Mouse (Mus musculus) thymus, postnatal 14 days (tissue): ENCODE measurements at regions not wholly inside any gene's neighbourhood (a gene's known extent, or its start where the extent isn't known, plus 50 kb on each side); places are given as distances from the start of the nearest gene placed in this dataset.

ENCODE experiments used
- DNase-seq: peaks from one replicate; pipeline ENCODE4 v3.0.0; 2021

DNA sequence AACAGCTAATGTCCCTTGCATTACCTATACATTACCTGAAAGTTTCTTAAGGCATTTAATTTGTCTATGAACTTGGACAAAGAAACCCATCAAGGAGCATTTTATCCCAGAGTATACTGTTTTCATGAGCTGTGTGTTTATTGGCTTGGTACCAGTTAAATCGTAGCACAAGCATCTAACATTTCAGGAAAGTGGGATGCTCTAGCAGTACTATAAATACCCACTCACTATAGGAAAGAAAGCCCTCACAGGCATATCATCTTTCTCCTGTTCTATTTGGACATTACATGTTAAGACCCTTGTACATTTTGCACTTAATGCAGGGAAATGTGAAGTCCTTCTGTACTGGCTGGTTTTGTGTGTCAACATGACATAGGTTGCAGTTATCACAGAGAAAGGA, 163.9 kb downstream of the Ptprc start:
- no peak for DNase-seq

DNA sequence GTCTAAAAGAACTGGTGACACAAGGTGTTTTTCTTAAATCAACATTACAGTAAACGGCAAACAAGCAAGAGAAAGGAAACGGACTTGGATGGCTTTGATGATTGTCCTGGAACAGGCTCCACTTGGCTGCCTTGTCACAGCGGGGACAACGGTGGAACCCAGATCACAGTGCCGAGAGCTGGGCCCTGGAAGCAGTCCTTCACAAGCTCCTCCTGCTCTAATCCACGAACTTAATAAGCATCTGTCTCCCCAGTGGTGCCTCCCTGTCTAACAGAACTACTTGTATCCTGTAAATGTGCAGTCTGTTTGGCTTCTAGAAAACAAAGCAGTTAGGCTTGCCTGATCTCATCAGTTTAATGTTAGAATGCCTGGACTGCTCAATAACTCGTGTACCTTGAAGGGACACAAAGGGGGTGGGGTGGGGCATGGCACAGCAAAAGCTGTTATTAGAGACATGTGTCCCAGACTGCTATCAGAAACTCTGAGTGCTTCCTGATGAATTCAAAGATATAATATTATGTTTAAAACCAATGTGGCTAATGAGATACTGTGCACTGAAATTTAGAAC, 164.5 kb downstream of the Ptprc start:
- no peak for DNase-seq

- no peak for DNase-seq
Measured at GRCm38 (mm10) chr1:138006811-138007210, 168.7 kb downstream of the Ptprc start.

DNA sequence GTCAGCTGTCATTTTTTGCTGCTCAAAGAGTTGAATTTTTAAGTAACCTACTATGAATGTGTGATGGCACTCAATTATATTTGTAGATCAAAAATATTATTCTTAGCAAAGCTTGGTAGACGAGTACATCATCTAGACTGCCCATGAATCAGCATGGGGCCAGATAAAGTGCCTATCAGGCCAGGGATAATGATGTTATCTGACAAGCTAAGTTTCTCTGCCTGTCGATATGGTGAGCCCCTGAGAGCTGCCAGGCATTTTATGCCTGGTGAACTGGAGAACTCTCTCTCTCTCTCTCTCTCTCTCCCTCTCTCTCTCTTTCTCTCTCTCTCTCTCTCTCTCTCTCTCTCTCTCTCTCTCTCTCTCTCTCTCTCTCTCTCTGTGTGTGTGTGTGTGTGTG, 171.2 kb downstream of the Ptprc start:
- no peak for DNase-seq

DNA sequence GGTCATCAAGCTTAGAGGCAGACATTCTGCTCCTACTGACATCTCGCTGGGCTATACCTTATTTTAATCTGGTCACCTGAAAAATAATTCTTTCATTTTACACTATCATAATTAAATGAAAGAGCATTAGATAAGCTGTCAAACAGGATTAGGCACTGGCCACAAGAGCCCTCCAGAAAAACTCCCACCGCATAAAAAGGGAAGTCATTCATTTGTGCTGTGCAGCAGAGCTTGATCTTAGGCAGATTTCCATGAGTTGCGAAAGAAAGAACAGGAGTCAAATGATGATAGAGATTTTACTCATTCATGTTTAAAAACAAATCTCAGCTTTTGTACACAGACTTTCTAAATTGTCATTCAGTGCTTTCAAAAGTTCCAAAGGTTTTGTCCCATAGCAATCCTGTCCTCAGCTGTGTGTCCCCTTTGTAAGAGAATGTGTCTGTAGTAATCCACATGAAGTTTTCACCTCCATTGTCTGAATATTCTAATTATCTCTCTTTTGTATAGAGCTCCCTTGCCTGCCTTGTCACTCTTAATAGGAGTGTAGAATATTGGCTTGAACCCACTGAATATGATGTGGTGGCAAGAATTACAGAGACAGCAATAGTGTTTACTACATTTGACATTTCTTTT, 176.1 kb downstream of the Ptprc start:
- DNase-seq, result no peak

- DNase-seq, result no peak
Measured at GRCm38 (mm10) chr1:137996041-137996440, 179.5 kb downstream of the Ptprc start.

DNA sequence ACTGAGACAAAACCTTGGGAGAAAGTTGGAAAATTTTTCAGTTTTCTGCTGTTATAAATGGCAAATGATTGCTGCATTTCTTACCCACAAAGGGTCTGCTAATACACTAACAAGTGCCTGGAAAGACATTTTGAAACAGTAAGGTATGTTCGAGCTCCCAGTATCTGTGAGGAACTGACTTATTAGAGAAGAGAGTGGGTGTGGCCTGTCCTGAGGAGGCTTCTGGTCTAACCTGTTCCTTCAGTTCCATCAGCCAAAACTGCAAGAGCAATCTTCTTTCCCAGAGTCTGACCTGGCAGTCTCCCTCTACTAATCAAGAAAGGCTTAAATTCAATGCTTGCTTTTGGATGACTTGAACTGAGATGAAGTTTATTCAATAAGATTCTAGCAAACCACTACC, 183.6 kb downstream of the Ptprc start:
- DNase-seq, result no peak

DNA sequence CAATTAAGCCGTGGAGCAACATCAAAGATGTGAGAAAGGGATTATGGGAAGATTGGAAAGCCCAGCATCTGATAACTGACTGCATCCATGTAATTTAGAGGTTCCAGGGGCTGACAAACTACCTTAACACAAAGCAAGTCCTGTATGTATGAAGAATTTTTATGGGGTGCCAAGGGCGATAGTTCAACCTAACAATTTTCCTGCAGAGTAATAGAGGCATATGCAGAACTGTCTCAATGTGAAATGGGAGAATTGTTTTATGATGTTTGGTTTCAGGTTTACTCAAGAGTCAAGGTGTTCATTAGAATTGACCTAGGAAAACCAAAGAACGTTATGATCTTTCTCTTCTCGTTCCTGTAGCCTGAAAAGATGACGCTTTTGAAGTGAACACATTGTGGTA, 184.1 kb downstream of the Ptprc start:
- no peak for DNase-seq

DNA sequence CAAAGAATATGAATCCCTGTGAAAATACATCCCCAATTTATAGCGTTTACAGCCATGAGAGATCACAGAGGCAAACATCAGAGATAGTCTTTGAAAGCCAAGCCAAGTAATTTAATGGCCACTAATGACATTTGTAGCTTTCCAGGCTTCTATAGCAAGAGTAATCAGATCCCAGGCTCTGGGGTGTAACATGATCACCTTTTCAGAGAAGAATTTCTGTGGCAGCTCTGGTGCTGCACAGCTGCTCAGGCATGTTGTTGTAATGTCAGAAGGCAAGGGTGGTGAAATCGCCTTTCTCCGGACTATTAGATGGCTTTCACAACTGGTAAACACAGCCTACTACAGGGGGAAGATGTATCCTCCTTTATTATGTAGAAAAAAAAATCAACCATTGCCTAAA, 202.1 kb downstream of the Ptprc start:
- no peak for DNase-seq

GRCm38 (mm10) chr1:137972620-137973350, 202.7 kb downstream of the Ptprc start:
- DNase-seq, result no peak

DNA sequence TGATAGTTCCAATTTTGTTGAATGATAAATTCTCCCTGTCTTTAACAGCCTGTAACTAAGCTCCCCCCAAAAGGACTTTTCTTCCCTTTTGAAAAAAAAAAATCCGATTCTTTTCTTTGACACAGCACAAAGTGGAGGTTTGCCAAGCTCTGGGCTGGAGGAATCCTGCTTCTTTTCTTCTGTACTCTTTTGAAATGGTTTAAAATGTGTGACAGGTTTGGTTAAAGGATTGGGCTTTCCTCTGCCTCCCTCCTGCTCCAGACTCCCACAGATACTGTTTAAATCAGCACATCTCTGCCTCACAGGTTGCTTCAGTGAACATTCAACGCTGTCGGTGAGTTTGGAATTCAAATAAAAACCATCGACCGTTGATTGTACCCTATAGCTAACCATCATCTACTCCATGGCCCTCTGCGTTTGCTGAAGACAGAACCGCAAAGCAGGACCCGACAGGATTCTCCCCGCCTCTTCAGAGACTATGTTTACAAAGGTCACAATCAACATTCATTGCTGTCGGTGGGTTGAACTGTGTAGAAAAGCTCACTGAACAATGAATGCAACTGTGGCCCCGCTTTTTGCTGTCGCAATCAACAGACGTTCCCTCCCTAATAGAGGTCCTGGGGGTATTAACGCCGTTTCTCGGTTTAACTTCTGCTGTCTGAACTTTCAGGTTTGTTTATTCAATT, 209.2 kb downstream of the Ptprc start:
- no peak for DNase-seq

DNA sequence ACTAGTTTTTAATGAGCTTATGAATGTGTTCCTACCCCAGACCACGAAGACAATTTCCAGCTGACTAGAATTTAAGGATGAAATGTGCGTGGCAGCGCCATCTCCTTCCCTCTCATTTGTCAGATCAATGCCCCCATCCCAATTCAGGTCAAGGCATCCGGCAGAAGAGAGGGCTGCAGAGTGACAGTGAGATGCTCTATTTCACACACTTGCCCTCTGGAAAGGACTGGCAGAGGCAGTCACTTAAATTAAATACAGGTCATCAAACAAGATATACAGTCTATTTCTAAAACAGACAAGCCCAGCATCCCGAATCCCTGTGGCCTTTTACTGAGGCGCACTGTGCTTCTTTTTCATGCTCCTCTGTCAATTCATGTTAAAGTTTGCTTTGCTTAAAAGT, 211.9 kb downstream of the Ptprc start:
- no peak for DNase-seq

DNA sequence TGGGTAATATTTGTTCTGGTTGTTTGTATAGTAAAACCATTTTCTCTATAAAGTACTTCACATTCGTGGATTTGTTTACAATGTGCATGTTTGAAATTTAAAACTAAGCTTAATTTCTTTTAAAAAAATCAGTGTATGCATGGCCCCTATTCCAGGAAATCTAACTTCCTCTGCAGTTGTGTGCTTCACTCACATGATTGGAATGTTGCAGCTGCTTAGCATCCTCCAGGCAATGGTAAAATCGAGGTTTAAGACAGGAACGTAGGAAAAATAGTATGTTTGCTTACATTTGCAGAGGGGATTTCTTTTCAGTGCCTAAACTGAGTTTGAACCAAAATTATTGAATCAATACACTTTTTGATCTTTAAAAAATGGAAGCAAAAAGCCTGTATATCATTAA, 217.5 kb downstream of the Ptprc start:
- DNase-seq, result no peak

DNA sequence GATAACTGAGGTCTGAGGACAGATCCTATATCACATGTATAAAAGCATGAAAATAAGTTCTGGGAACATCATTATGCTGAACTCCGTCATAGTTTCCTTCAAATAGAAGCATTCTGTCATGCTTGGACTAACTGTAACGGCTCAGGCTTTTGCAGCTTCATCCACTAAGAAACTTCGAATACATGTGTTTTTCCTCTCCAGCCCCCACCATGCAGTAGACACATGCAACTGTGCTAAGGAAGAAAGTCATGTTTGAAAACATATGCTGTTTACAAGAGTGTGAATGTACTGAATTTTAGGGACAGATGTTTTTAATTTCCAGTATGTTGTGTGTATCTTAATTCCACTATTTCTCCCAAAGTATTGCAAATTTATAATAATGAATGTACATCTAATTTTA, 219.5 kb downstream of the Ptprc start:
- no peak for DNase-seq

DNA sequence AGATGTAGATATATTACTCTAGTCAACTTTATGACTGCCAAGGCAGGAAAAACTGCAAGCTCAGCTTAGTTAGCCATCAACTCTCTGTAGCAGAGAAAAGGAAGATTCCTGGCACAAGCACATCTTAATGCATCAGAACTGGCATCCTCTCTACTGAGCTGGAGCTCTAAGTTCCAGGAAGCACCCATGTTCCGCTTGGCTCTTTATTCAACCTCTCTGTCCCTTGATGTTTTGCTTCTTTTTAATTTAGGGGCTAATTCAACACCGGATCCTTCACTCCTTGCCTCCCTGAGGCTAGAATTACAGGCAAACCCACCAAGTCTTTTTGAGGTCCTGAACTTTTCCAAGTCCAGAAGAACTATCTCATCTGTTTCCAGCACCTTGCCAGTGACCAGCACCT, 220.4 kb downstream of the Ptprc start:
- DNase-seq, result no peak

- DNase-seq, result no peak
Measured at GRCm38 (mm10) chr1:137953369-137953768, 222.1 kb downstream of the Ptprc start.

- no peak for DNase-seq
Measured at GRCm38 (mm10) chr1:137952777-137953176, 222.7 kb downstream of the Ptprc start.

DNA sequence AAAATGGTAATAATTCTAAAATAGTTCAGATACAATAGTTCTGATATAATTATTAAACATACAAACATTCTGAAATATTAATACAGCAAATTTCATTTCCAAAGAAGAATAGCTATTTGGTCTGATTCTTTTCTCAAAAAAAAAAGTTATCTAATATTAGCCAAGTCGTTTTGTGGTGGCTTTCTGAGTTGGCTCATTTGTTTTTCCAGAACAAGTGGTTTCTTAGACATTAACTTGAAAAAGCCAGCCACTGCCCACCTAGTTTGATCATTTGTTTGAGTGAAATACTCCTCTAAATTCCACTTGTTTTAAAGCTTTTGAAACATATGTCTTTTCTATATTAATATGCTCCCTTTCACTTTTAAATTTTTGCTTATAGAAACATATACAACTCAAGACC, 227.6 kb downstream of the Ptprc start:
- DNase-seq, result no peak

DNA sequence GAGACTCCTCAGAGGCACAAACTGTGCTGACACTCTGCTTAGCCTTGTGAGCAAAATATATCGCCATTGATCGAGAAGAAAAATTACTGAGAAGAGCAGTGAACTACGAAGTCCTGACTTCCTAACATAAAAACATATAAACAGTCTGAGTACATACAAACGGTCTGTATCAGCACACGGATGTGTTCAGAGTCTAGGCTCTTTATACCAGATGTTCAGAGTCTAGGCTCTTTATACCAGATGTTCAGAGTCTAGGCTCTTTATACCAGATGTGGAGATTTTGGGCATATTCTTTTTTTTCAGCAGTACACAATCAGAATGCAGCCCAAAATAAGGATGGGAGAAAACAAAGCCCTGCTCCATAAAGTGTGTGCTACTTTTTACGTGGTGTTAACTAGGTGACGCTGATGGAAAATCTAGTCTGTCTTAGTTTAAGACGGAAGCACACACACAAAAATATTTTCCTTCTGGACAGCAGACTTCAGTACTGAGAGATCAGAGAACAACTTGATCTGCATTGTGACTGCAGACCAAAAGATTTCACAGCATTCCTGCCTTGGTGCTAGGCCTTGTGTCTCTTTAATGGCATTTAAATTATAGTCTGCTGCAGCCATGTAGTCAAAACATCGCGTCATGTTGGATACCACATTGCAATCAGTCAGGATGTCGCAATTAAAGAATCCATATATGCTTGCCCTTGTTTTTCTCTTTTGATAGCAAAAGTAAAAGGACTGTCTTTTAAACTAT, 233.6 kb downstream of the Ptprc start:
- DNase-seq, result no peak

GRCm38 (mm10) chr1:137935746-137936145, 239.8 kb downstream of the Ptprc start:
- DNase-seq, result no peak

GRCm38 (mm10) chr1:137929764-137930163, 245.7 kb downstream of the Ptprc start:
- DNase-seq, result no peak

- no peak for DNase-seq
Measured at GRCm38 (mm10) chr1:137928522-137928921, 247.0 kb downstream of the Ptprc start.

GRCm38 (mm10) chr1:137927953-137928352, 247.6 kb downstream of the Ptprc start:
- DNase-seq, result no peak
